Mouse (Mus musculus): ENCODE measurements around the gene Wtip.

- TF ChIP-seq CTCF (IDR thresholded peaks at IDR 0.05; ENCODE audit: low read depth, low read length) (no peak), TAL1 (conservative IDR thresholded peaks at IDR 0.05; ENCODE audit: low read depth, low read length) (no peak), POLR2AphosphoS5 (IDR thresholded peaks at IDR 0.05; ENCODE audit: insufficient replicate concordance, low read depth, low read length) (no peak), GATA1 (IDR thresholded peaks at IDR 0.05; ENCODE audit: borderline replicate concordance, low read length) (no peak)
Measured at GRCm38 (mm10) chr7:34167766-34168469, 34.9 kb upstream of the Wtip start.
